Mouse (Mus musculus) neural tube, embryonic 14.5 days (tissue): Measurements from ENCODE around the gene Rfx5. TPM values are rescaled to one million over a fixed set of nuclear protein-coding genes. Genes with fewer than 3 reads are reported as not detected.

Source experiments
- ATAC-seq: fragments of 200-750 bp; cut with Nextera tagmentation; 2 replicates; pipeline ENCODE4 v1.8.0; 2017; ENCODE audit warnings: low read depth, mild to moderate bottlenecking, moderate TSS enrichment, moderate library complexity
- H3K27ac ChIP-seq: fragments of 300-500 bp; sonication (generic); 2 replicates; pipeline ENCODE4 v1.5.1; 2014; ENCODE audit warnings: low read depth, mild to moderate bottlenecking, control low read depth, low read length, moderate library complexity, mixed read lengths
- H3K27me3 ChIP-seq: fragments of 300-500 bp; sonication (generic); 2 replicates; pipeline ENCODE4 v1.6.1; 2014; ENCODE audit warnings: low read length; ENCODE audit not compliant: control insufficient read depth, insufficient read depth
- H3K36me3 ChIP-seq: fragments of 300-500 bp; sonication (generic); 2 replicates; pipeline ENCODE4 v1.6.1; 2014; ENCODE audit warnings: low read length, mixed read lengths; ENCODE audit not compliant: control insufficient read depth, insufficient read depth
- H3K4me1 ChIP-seq: fragments of 300-500 bp; sonication (generic); 2 replicates; pipeline ENCODE4 v1.6.1; 2014; ENCODE audit warnings: low read length; ENCODE audit not compliant: control insufficient read depth, insufficient read depth
- H3K4me2 ChIP-seq: fragments of 300-500 bp; sonication (generic); 2 replicates; pipeline ENCODE4 v1.6.1; 2014; ENCODE audit warnings: mild to moderate bottlenecking, low read depth, low read length, control low read depth
- H3K4me3 ChIP-seq: fragments of 300-500 bp; sonication (generic); 2 replicates; pipeline ENCODE4 v1.5.1; 2014; ENCODE audit warnings: low read depth, low read length, control low read depth, mixed read lengths
- H3K9ac ChIP-seq: fragments of 300-500 bp; sonication (generic); replicated peaks from 2 replicates; pipeline ENCODE4 v1.6.1; 2014; ENCODE audit warnings: low read depth, mild to moderate bottlenecking, control low read depth, low read length, mixed read lengths
- H3K9me3 ChIP-seq: fragments of 300-500 bp; sonication (generic); 2 replicates; pipeline ENCODE4 v1.6.1; 2016; ENCODE audit warnings: low read length; ENCODE audit not compliant: control insufficient read depth
- WGBS: fragments of 180-500 bp; shearing (Covaris S2); extraction: QIAGEN DNeasy Blood & Tissue Kit; methylation state at CpG from one replicate; pipeline ENCODE4 v1.1.7; 2014; 5-methylcytosine and 5-hydroxymethylcytosine counted together
- microRNA-seq: library from miRNA; unstranded; fragments of <30 nt; microRNA quantifications from one replicate; pipeline ENCODE4, GENCODE M21; 2016
- polyA plus RNA-seq: library from polyadenylated mRNA; unstranded; fragments of >200 nt; fragmentation: Nextera tagmentation; extraction: Ambion mirVana; gene quantifications from 2 replicates; pipeline ENCODE4 v1.2.1, GENCODE M21; 2014

Rfx5 gene
- polyA plus RNA-seq, 1 experiment from 2014 or later = 9.4 TPM

DNA sequence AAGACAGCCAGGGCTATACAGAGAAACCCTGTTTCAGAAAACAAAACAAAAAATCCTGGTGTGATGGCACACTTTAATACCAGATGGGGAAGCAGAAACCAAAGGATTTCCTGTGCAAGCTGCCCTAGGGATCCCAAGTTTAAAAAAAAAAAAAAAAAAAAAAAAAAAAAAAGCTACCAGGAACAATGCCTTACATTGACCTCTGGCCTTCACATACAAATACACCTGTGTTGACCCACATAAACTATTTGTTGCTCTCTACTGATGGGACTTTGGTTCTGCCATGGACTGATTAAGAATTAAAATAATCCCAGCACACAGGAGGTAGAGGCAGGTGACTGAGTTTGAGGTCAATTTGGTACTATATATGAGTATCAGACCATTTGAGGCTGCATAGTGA is 49.4 kb downstream of the Rfx5 start:
- H3K4me3 ChIP-seq = no peak overlapping the region
- peaks cover 50% of the 10 kb centered on the region for H3K36me3 ChIP-seq
- H3K4me1 ChIP-seq = no peaks in the 10 kb centered on the region
- H3K27ac ChIP-seq = no peak overlapping the region
- H3K9me3 ChIP-seq = no peaks in the 10 kb centered on the region
- no peak for ATAC-seq
- H3K9ac ChIP-seq = no peak overlapping the region
- H3K27me3 ChIP-seq = no peaks in the 10 kb centered on the region
- no peak overlapping the region for H3K4me2 ChIP-seq

- H3K4me3 ChIP-seq = no peak overlapping the region
- H3K9me3 ChIP-seq = no peaks in the 10 kb centered on the region
- H3K36me3 ChIP-seq = peaks cover 46% of the 10 kb centered on the region
- 93% methylated on average over 3 of the region's 3 CpGs for WGBS
- no peak overlapping the region for H3K9ac ChIP-seq
- no peak overlapping the region for H3K27ac ChIP-seq
- H3K4me1 ChIP-seq = no peaks in the 10 kb centered on the region
- no peaks in the 10 kb centered on the region for H3K27me3 ChIP-seq
- no peak for ATAC-seq
- no peak overlapping the region for H3K4me2 ChIP-seq
These were observed 51.8 kb downstream of the Rfx5 start for GRCm38 (mm10) chr3:95005651-95006050.

DNA sequence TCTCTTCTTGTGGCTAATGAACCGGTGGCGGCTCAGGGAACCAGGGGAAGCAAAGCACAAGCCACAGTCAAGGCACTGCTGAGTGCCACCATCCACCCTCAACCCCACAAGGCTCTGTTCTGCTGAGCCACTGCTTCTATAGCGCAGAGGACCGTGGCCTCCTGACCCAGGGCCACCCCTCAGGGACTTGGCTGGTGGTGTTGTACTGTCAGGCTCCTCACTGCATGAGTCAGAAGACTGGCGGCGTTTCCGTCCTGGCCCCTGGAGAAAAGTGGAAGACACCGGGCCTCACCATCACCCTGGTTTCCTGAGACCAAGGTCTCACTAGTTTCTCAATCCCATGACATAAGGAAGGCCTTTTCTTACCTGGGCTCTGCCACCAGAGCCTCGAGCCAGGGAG is 53.8 kb downstream of the Rfx5 start:
- Histone ChIP-seq H3K4me2 (no peak overlapping the region), H3K36me3 (peaks cover 58% of the 10 kb centered on the region), H3K27ac (no peak overlapping the region), H3K9me3 (no peaks in the 10 kb centered on the region), H3K9ac (no peak overlapping the region), H3K4me1 (no peaks in the 10 kb centered on the region), H3K4me3 (no peak overlapping the region), H3K27me3 (no peaks in the 10 kb centered on the region)
- no peak for ATAC-seq
- 87% methylated on average over 9 of the region's 9 CpGs for WGBS

DNA sequence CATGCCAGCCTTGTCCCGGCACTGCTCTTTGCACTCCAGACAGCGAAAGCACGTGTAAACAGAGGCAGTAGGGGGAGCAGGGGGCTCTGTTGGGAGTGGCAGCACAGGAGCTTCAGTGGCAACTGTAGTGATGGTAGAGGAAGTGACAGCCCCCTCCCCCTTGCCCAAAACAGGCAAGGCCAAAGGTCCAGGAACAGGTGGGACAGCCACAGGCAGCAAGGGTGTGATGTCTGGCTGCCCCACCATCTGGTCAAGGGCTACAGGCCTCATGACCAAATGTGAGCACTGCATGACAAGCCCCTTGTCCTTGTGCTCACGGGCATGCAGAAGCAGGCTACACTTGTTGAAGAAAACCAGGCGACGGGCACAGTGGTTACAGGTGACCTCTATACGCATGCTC is 56.5 kb downstream of the Rfx5 start:
- 90% methylated on average over 7 of the region's 7 CpGs for WGBS
- Histone ChIP-seq H3K4me3 (no peak overlapping the region), H3K4me2 (no peak overlapping the region), H3K9me3 (no peaks in the 10 kb centered on the region), H3K27me3 (no peaks in the 10 kb centered on the region), H3K36me3 (peaks cover 45% of the 10 kb centered on the region), H3K27ac (no peak overlapping the region), H3K9ac (no peak overlapping the region), H3K4me1 (peaks cover 16% of the 10 kb centered on the region)
- no peak for ATAC-seq

Small RNA genes lying within 50 kb of the gene (microRNA-seq; reads per million reads assigned to microRNA genes)
- gene Mir7013 = not detected

Other genes starting within 250 kb of the Rfx5 start
- 8.9 and 11.6 TPM in 2 replicates for gene Cgn, start 167.6 kb upstream of the Rfx5 start, polyA plus RNA-seq
- gene Pogz, start 116.5 kb upstream of the Rfx5 start, polyA plus RNA-seq = 26.6 and 30.7 TPM in 2 replicates
- gene Psmb4, start 67.1 kb upstream of the Rfx5 start, polyA plus RNA-seq = 344 and 394 TPM in 2 replicates
- 11.9 TPM in 2 replicates for gene Selenbp1, start 21.0 kb upstream of the Rfx5 start, polyA plus RNA-seq
- gene Pi4kb, start 20.7 kb downstream of the Rfx5 start, polyA plus RNA-seq = 23.8 and 26.7 TPM in 2 replicates
- gene Zfp687, start 61.4 kb downstream of the Rfx5 start, polyA plus RNA-seq = 15.4 and 17.2 TPM in 2 replicates
- gene Psmd4, start 88.5 kb downstream of the Rfx5 start, polyA plus RNA-seq = 252 and 260 TPM in 2 replicates
- gene Pip5k1a, start 152.9 kb downstream of the Rfx5 start, polyA plus RNA-seq = 11.5 and 12.2 TPM in 2 replicates
- 157 and 160 TPM in 2 replicates for gene Vps72, start 156.9 kb downstream of the Rfx5 start, polyA plus RNA-seq
- gene Tmod4, start 170.4 kb downstream of the Rfx5 start, polyA plus RNA-seq = 0.72 and 0.98 TPM in 2 replicates
- gene Scnm1, start 179.9 kb downstream of the Rfx5 start, polyA plus RNA-seq = 80.8 and 96.9 TPM in 2 replicates
- 36.8 and 37.3 TPM in 2 replicates for gene Lysmd1, start 180.0 kb downstream of the Rfx5 start, polyA plus RNA-seq
- gene Tnfaip8l2, start 188.3 kb downstream of the Rfx5 start, polyA plus RNA-seq = 2.1 and 4.1 TPM in 2 replicates
- gene Sema6c, start 206.4 kb downstream of the Rfx5 start, polyA plus RNA-seq = 26.0 and 26.6 TPM in 2 replicates